Mouse (Mus musculus): ENCODE results near the gene Itih3.

GRCm38 (mm10) chr14:30874095-30874700 lies 49.4 kb downstream of the Itih3 start:
- TF ChIP-seq CTCF (IDR thresholded peaks at IDR 0.05; ENCODE audit: low read depth, low read length) (no peak), POLR2A (IDR thresholded peaks at IDR 0.05; ENCODE audit: borderline replicate concordance, low read depth, low read length) (no peak)

Measured in bone marrow macrophage, adult 2 months (primary cell).